Mouse (Mus musculus): ENCODE measurements around the gene Snx20.

GRCm38 (mm10) chr8:88610271-88610670 lies 25.7 kb downstream of the Snx20 start:
- TF ChIP-seq CHD2 (IDR thresholded peaks at IDR 0.05; ENCODE audit: low read depth, low read length) (no peak), MAFK (IDR thresholded peaks at IDR 0.05; ENCODE audit: insufficient read depth, low read depth, low read length) (no peak), ZC3H11A (IDR thresholded peaks at IDR 0.05; ENCODE audit: borderline replicate concordance, low read depth, low read length) (no peak), HCFC1 (IDR thresholded peaks at IDR 0.05; ENCODE audit: borderline replicate concordance, insufficient read depth, low read length) (no peak)

All from ES-E14 (cell line).